Mouse (Mus musculus) C2C12 (cell line): ENCODE data around the gene Marveld3. TPM values are rescaled to one million over a fixed set of nuclear protein-coding genes. Genes with fewer than 3 reads are reported as not detected.

Source experiments
- H3K27me3 ChIP-seq: one replicate; pipeline ENCODE4 v1.6.1; 2011; ENCODE audit not compliant: control insufficient read depth, insufficient read depth, insufficient read length
- H3K36me3 ChIP-seq: one replicate; pipeline ENCODE4 v1.6.1; 2011; ENCODE audit not compliant: control insufficient read depth, insufficient read depth
- H3K4me3 ChIP-seq: one replicate; pipeline ENCODE4 v1.5.1; 2011; ENCODE audit warnings: mild to moderate bottlenecking, control low read depth; ENCODE audit not compliant: poor library complexity, insufficient read depth, severe bottlenecking
- H3K79me2 ChIP-seq: one replicate; pipeline ENCODE4 v1.6.1; 2011; ENCODE audit not compliant: control insufficient read depth, insufficient read depth
- H3K79me3 ChIP-seq: one replicate; pipeline ENCODE4 v1.6.1; 2011; ENCODE audit warnings: low read depth, control low read depth
- H3ac ChIP-seq: one replicate; pipeline ENCODE3; 2011; ENCODE audit warnings: low read depth; ENCODE audit not compliant: control insufficient read depth, insufficient read length
- CEBPB ChIP-seq: IDR thresholded peaks from one replicate; pipeline ENCODE4 v1.6.1; 2011; ENCODE audit warnings: low read depth, mild to moderate bottlenecking, control low read depth, moderate library complexity
- CTCF ChIP-seq: IDR thresholded peaks from one replicate; pipeline ENCODE4 v1.5.1; 2011; ENCODE audit not compliant: control insufficient read depth, insufficient read depth, insufficient read length
- FOSL1 ChIP-seq: IDR thresholded peaks from one replicate; pipeline ENCODE4 v1.8.0; 2011; ENCODE audit warnings: mild to moderate bottlenecking, low read length; ENCODE audit not compliant: poor library complexity, insufficient read depth, severe bottlenecking
- MAX ChIP-seq: IDR thresholded peaks from one replicate; pipeline ENCODE4 v1.6.1; 2011; ENCODE audit warnings: mild to moderate bottlenecking, control low read depth
- MYOD1 ChIP-seq: IDR thresholded peaks from one replicate; pipeline ENCODE4 v1.6.1; 2011; ENCODE audit warnings: low read depth; ENCODE audit not compliant: control insufficient read depth, insufficient read length
- MYOG ChIP-seq: IDR thresholded peaks from one replicate; pipeline ENCODE4 v1.6.1; 2011; ENCODE audit not compliant: control insufficient read depth, insufficient read length; ENCODE audit errors: extremely low read depth
- USF1 ChIP-seq: IDR thresholded peaks from one replicate; pipeline ENCODE4 v1.6.1; 2011; ENCODE audit warnings: low read depth, mild to moderate bottlenecking, control low read depth, moderate library complexity
- polyA plus RNA-seq: library from polyadenylated mRNA; unstranded; fragments of >200 nt; fragmentation: generic; extraction: Trizol; gene quantifications from one replicate; pipeline ENCODE4 v1.2.1, GENCODE M21; 2012; ENCODE audit warnings: missing spikeins

Gene Marveld3
- polyA plus RNA-seq, 1 experiment: not detected

DNA sequence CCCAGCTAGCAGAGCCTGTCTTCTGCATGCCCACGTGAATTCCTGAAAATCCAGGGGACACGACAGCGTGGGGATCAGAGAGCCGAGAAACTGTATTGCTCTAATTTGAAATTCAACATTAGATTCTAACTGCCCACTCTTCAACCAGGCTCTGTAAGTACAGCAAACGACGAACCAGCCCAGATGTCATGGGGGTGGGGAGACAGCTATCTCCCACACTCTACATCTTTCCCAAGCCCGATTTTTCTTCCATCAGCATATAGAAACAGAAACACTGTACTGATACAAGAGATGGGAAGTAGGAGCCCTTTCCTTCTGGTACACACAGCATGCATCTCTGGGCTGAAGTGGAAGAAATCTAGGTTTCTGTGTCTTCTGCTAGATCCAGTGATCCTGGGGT lies 9.8 kb downstream of the Marveld3 start:
- Histone ChIP-seq H3K79me2 (no peaks in the 10 kb centered on the region), H3ac (no peak overlapping the region), H3K4me3 (no peak overlapping the region), H3K79me3 (no peaks in the 10 kb centered on the region), H3K36me3 (no peaks in the 10 kb centered on the region), H3K27me3 (no peaks in the 10 kb centered on the region)
- TF ChIP-seq CTCF: no peak
- no peak for TF ChIP-seq USF1
- TF ChIP-seq FOSL1: no peak
- TF ChIP-seq MYOD1: no peak
- TF ChIP-seq MAX: no peak
- no peak for TF ChIP-seq CEBPB
- TF ChIP-seq MYOG: no peak

DNA sequence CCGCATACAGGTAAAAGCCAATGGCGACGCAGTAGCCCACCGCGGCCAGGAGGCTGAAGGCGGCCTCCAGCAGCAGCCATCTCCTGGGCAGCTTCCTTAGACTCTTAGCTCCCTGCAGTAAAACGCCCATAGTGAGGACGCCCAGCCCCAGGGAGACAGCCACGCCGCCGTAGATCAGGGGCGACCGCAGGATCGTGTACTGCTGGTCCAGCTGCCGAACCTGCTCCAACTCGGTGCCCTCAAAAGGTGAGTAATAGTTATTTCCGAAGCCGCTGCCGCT lies 13.8 kb downstream of the Marveld3 start:
- Histone ChIP-seq H3K27me3 (no peaks in the 10 kb centered on the region), H3K36me3 (peaks cover 5% of the 10 kb centered on the region), H3K79me2 (no peaks in the 10 kb centered on the region), H3ac (no peak overlapping the region), H3K4me3 (no peak overlapping the region), H3K79me3 (no peaks in the 10 kb centered on the region)
- TF ChIP-seq FOSL1 (no peak), MYOD1 (no peak), CTCF (no peak), MYOG (no peak), USF1 (no peak), MAX (no peak), CEBPB (no peak)

DNA sequence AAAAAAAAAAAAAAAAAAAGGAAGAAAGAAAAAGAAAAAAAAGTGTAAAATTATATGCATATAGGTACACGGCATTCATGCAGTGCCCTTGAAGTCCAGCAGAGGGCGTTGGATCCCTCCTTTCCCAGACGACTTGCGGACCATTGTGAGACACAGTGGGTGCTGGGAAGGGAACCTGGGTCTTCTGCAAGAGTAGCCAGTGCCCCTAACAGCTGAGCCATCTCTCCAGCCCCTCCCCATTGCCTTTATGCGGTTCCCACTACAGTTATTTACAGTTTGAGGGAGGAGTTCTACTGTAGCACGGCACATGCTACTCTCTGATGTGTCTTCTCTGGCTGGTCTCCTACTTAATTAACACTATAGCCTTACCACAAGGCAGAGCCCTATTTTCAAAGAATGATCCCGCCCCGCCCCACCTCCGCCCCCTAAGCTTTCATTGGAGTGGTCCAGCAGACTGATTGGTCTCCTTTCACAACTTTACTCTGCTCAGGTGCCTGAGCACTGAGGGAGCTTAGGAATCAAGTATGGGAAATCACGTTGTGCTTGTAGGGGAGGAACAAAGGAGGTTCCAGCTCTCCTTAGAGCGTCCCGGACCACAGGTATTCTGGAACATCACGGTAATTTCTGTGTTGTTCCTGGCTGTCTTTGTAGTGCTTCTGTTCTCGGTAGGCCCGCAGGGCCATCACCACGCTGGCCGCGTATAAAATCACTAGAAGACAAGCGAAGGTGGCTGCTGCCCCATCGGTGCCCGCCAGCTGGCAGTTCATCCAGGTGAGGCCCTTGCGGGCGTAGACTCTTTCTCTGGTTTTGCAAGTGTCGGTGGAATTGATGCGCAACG lies 14.3 kb downstream of the Marveld3 start:
- H3K36me3 ChIP-seq: peaks cover 7% of the 10 kb centered on the region
- H3K4me3 ChIP-seq: no peak overlapping the region
- TF ChIP-seq USF1 (no peak), CTCF (no peak), MAX (no peak), CEBPB (no peak), MYOG (no peak), MYOD1 (no peak)
- H3ac ChIP-seq: no peak overlapping the region
- H3K79me2 ChIP-seq: no peaks in the 10 kb centered on the region
- H3K27me3 ChIP-seq: no peaks in the 10 kb centered on the region
- no peaks in the 10 kb centered on the region for H3K79me3 ChIP-seq

DNA sequence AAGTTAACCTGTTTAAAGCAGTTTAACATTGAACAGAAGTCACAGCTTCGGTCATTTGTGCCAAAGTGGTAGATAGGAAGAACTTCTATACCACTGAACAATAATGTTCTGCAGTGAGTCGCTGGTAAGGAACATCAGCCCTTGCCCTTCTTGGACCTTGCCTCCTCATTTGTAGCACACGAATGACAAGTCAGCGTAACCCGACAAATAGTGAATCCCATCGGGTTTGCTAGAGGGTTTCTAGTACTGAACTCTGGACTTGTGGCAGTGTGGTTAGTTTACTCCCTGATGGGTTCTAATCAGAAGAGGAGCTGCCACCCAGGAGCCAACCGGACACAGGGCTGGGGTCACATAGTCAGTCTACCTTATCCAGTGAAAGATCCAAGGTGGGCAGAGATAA lies 15.7 kb downstream of the Marveld3 start:
- Histone ChIP-seq H3K27me3 (no peaks in the 10 kb centered on the region), H3K79me3 (no peaks in the 10 kb centered on the region), H3K79me2 (no peaks in the 10 kb centered on the region), H3ac (no peak overlapping the region), H3K36me3 (peaks cover 7% of the 10 kb centered on the region), H3K4me3 (no peak overlapping the region)
- TF ChIP-seq MYOG (no peak), MYOD1 (no peak), FOSL1 (no peak), CEBPB (no peak), USF1 (no peak), MAX (no peak), CTCF (no peak)

DNA sequence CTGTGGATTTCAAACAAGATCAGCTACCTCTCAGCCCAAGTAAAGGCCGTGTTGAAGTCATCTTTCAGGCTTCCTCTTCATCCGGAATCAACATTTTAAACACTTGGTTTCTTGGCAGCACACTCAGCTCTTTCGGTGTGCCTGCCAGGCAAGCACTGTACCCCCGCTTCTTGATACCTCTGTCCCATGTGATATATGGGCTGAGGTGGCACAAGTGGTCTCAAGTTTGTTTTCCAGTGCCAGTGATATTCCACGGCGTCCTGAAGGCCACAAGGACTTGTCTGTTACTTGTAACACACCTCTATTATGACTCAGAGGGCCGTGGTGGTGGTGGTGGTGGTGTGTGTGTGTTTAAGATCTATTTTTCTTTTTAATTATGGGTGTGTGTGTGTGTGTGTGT lies 16.3 kb downstream of the Marveld3 start:
- no peak overlapping the region for H3K4me3 ChIP-seq
- no peaks in the 10 kb centered on the region for H3K79me3 ChIP-seq
- H3K36me3 ChIP-seq: peaks cover 7% of the 10 kb centered on the region
- H3ac ChIP-seq: no peak overlapping the region
- TF ChIP-seq MYOD1 (no peak), USF1 (no peak), CTCF (no peak), MAX (no peak), CEBPB (no peak), FOSL1 (no peak), MYOG (no peak)
- H3K27me3 ChIP-seq: no peaks in the 10 kb centered on the region
- H3K79me2 ChIP-seq: no peaks in the 10 kb centered on the region
